Mouse (Mus musculus) hindbrain, embryonic 10.5 days (tissue): ENCODE data around the gene Npr3. TPM values are rescaled to one million over a fixed set of nuclear protein-coding genes. Genes with fewer than 3 reads are reported as not detected.

ENCODE experiments used
- DNase-seq: peaks from one replicate; pipeline ENCODE4 v3.0.0-alpha.2; 2017; ENCODE audit warnings: low spot score
- H3K27ac ChIP-seq: fragments of 300-500 bp; sonication (generic); 2 replicates; pipeline ENCODE4 v1.5.1; 2016; ENCODE audit warnings: mild to moderate bottlenecking, moderate library complexity
- H3K27me3 ChIP-seq: fragments of 300-500 bp; sonication (generic); 2 replicates; pipeline ENCODE4 v1.6.1; 2016; ENCODE audit warnings: mild to moderate bottlenecking; ENCODE audit not compliant: poor library complexity, insufficient read depth, severe bottlenecking
- H3K36me3 ChIP-seq: fragments of 300-500 bp; sonication (generic); 2 replicates; pipeline ENCODE4 v1.6.1; 2016; ENCODE audit warnings: mild to moderate bottlenecking, moderate library complexity
- H3K4me1 ChIP-seq: fragments of 300-500 bp; sonication (generic); replicated peaks from 2 replicates; pipeline ENCODE4 v1.6.1; 2016; ENCODE audit warnings: mild to moderate bottlenecking
- H3K4me3 ChIP-seq: fragments of 300-500 bp; sonication (generic); 2 replicates; pipeline ENCODE4 v1.5.1; 2016; ENCODE audit warnings: mild to moderate bottlenecking, moderate library complexity
- H3K9me3 ChIP-seq: fragments of 300-500 bp; sonication (generic); 2 replicates; pipeline ENCODE4 v1.6.1; 2016; ENCODE audit warnings: mild to moderate bottlenecking, moderate library complexity
- WGBS: fragments of 180-500 bp; shearing (Covaris S2); methylation state at CpG from one replicate; pipeline ENCODE4 v1.1.7; 2016; 5-methylcytosine and 5-hydroxymethylcytosine counted together
- polyA plus RNA-seq: library from polyadenylated mRNA; unstranded; fragments of >200 nt; fragmentation: Nextera tagmentation; extraction: Ambion mirVana; gene quantifications from 2 replicates; pipeline ENCODE4 v1.2.1, GENCODE M21; 2016

The Npr3 gene
- polyA plus RNA-seq, 1 experiment from 2014 or later = 3.1 TPM

DNA sequence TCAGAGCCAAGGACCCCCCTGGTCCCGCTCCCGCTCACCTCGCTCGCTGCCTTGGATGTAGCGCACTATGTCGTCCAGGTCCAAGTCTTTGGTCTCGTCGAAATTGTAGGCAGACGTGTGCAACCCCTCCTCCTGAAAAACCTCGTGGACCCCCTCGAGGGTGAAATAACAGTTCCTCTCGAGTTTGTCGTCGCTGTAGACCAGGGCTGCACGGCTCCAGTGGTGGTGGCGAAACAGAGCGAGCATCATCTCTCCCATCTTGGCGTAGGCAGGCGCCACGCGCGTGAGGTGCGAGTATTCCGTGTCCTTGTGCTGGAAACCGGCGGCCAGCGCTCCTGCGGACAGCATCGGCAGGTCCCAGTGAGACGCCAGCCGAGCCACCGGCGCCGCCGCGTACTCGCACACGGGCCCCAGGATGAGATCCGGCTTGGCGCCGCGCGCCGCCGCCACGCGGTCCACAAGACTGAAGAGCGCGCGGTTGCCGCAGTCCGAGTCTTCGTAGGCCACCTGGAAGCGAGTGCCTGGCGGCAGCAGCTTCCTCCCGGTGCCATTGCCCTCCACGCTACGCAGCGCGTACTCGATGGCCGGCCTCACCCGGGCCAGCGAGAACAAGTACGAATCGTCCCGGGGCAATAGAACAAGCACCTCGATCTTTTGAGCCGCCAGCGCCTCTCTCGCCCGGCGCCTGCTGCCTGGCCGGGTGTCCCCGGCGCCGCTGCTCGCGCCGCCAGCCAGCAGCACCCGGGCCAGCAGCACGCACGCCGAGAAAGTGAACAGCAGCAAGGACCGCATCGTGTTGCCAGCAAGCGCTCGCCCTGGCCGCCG is 2.0 kb downstream of the Npr3 start:
- peak; percentile 64 for DNase-seq
- Histone ChIP-seq H3K36me3 (no peaks in the 10 kb centered on the region), H3K4me3 (peak overlapping the region; percentile 61), H3K27me3 (peaks cover 69% of the 10 kb centered on the region), H3K9me3 (no peaks in the 10 kb centered on the region), H3K4me1 (peaks cover 51% of the 10 kb centered on the region), H3K27ac (peak overlapping the region; percentile 80)
- WGBS = under 1% methylated on average over 90 of the region's 90 CpGs

DNA sequence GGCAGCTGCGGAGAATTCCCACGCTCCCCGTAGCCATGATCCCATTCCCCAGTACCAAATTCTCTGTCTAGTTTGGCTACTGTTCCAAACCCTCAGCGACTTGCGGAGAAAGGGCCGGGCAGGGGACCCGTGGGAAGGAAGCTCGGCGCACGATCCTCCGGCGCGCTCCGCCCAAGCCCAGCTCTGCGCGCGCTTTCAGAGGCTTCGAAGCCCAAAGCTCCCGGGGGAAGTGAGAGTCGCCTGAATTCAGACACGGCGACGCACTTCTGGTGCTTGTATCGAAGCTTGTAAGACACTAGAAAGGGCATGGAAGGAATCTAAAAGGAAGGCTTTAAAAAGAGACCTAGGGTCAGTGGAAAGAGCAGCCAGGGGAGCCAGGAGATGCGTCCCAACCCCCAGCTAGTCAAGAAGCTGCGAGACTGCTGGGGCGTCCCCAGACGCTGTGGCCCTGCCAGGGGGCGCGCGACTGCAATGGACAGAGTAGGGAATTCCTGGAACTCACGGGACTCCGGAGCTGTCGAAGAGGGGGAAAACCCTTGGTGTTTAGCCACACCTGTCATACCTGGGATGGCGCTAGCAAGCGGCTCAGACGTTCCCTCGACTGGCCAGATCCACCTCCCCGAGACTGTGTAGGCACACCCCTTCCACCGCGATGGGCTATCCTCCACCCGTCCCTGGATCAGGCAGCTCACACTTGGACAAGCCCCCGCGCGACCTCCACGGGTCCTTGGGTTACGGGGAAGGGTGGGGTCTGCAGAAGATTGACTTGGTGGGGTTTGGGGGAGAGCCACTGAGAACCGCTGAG is 2.8 kb downstream of the Npr3 start:
- no peaks in the 10 kb centered on the region for H3K36me3 ChIP-seq
- under 1% methylated on average over 48 of the region's 48 CpGs for WGBS
- H3K4me3 ChIP-seq = peak overlapping the region; percentile 61
- H3K27ac ChIP-seq = peak overlapping the region; percentile 80
- peaks cover 69% of the 10 kb centered on the region for H3K27me3 ChIP-seq
- H3K9me3 ChIP-seq = no peaks in the 10 kb centered on the region
- H3K4me1 ChIP-seq = peaks cover 51% of the 10 kb centered on the region
- DNase-seq = peak; percentile 67

DNA sequence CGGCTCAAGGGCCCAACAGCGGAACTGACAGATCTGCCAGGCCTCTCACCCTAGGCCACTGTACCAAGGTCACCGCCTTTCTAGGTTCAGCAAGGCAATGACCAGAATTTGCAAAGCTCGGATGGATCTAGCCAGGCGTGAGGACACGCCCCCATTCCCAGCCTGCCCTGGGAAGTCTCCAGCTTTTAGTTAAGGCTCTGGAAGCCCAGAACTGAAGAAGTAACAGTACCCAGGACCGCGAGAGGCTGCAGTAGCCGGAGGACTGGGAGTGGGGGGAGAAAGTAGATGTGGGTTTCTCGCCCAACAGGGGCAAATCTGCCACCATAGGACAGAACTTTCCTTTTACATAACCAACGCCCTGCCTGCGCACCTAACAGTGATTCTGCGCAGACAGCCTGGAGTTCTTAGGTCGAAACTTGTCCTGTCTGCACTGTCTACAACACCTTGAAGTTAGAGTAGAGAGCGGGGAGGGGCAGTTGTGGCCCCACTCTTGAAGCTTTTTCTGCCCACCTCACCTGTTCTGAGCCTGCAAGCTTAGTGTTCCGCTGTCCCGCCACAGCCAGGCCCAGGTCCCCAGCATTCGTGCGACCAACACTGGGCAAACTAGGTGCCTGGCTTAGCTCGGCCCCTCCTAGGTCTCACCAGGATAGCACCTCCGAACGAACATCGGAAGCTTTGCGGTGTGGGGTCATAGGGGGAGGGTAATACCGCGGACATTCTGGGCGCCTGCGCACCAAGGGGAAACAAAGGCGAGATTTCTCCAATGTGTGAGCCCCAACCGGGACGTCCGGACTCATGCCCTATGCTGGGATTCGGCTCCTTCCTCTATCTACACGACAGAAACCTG is 3.7 kb downstream of the Npr3 start:
- Histone ChIP-seq H3K4me3 (peak overlapping the region; percentile 61), H3K9me3 (no peaks in the 10 kb centered on the region), H3K27me3 (peaks cover 67% of the 10 kb centered on the region), H3K36me3 (no peaks in the 10 kb centered on the region), H3K27ac (peak overlapping the region; percentile 80), H3K4me1 (peaks cover 51% of the 10 kb centered on the region)
- 1% methylated on average over 34 of the region's 34 CpGs for WGBS
- peak; percentile 58 for DNase-seq

DNA sequence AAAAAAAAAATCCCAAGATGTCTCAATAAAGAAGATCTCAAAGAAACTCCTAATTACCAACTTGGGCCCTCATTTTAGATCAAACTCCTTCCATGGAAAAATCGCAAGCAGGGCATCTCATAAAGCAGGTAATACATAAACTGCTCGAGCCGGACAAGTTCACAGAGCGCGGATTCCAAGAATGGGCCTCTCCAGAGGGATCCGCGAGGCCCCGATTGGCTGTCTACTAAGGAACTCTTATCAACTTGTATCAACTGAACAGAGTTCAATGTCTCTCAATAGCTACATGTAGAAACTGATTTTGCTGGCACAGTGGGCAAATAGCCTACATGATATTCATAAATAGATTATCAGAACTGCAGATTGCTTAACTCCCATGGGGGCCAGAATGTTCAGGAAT is 9.5 kb downstream of the Npr3 start:
- Histone ChIP-seq H3K9me3 (no peaks in the 10 kb centered on the region), H3K4me3 (no peak overlapping the region), H3K27me3 (peaks cover 10% of the 10 kb centered on the region), H3K27ac (no peak overlapping the region), H3K4me1 (no peaks in the 10 kb centered on the region), H3K36me3 (no peaks in the 10 kb centered on the region)
- WGBS = 93% methylated on average over 8 of the region's 8 CpGs
- DNase-seq = no peak

DNA sequence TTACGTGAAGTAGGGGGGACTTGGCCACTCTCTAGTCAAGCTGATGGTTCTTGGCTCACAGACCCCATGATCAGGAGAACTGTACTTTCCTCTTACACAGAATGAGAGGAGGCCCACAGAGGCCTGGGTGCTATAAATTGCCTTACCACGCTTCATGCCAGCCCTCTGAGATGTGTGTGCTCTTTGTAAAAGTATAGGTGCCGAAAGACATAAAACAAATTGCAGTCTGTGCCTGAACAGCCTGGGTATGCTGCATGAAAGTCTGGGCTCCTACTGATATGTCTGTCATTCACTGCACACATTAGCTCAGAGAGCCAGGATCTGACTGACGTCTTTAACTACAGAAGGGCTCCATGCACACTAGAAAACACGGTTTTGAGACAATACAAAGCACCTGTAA is 9.9 kb downstream of the Npr3 start:
- H3K4me3 ChIP-seq = no peak overlapping the region
- no peak for DNase-seq
- H3K27me3 ChIP-seq = peaks cover 5% of the 10 kb centered on the region
- H3K36me3 ChIP-seq = no peaks in the 10 kb centered on the region
- WGBS = 86% methylated on average over 5 of the region's 5 CpGs
- no peaks in the 10 kb centered on the region for H3K9me3 ChIP-seq
- H3K27ac ChIP-seq = no peak overlapping the region
- H3K4me1 ChIP-seq = no peaks in the 10 kb centered on the region

DNA sequence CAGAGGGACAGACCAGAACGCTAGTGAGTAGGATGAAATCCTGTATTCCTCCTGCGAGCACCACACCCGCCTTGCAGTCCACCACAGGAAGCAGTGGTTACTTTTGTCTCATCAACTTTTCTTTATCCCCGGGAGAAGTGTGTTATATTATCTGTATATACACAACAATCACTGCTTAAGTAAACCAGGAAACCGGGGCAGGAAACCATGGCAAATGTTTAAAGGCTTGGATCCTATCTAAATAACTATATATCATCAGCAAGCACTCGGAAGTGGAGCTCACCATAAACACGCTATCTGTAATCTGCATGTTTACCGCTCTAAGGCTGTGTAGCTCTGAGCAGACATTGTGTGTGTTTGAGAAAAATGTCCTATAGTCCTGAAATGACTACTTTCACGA is 13.1 kb downstream of the Npr3 start:
- H3K4me3 ChIP-seq = no peak overlapping the region
- no peaks in the 10 kb centered on the region for H3K36me3 ChIP-seq
- DNase-seq = no peak
- H3K27ac ChIP-seq = no peak overlapping the region
- WGBS = 85% methylated on average over 9 of the region's 9 CpGs
- H3K9me3 ChIP-seq = no peaks in the 10 kb centered on the region
- H3K4me1 ChIP-seq = no peaks in the 10 kb centered on the region
- no peaks in the 10 kb centered on the region for H3K27me3 ChIP-seq

DNA sequence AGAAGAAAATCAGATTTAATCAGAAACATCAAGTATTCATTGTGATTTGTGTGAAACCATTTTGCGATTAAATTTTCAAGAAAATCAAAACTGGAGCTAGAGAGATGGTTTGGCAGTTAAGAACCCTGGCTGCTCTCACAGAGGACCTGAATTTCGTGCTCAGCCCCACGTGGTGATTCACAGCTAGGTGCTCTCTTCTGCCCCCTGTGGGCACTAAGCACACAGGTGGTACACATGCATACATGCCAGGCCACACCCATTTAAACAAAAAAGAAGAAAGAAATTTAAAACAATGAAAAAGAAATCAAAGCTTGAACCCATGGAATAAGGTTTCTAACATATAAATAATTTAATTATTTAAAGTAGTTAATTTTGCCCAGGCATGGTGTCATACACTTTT is 15.7 kb downstream of the Npr3 start:
- Histone ChIP-seq H3K9me3 (no peaks in the 10 kb centered on the region), H3K27me3 (no peaks in the 10 kb centered on the region), H3K4me3 (no peak overlapping the region), H3K36me3 (no peaks in the 10 kb centered on the region), H3K4me1 (no peaks in the 10 kb centered on the region), H3K27ac (no peak overlapping the region)
- no peak for DNase-seq
- WGBS = 62% methylated on average over 3 of the region's 3 CpGs

DNA sequence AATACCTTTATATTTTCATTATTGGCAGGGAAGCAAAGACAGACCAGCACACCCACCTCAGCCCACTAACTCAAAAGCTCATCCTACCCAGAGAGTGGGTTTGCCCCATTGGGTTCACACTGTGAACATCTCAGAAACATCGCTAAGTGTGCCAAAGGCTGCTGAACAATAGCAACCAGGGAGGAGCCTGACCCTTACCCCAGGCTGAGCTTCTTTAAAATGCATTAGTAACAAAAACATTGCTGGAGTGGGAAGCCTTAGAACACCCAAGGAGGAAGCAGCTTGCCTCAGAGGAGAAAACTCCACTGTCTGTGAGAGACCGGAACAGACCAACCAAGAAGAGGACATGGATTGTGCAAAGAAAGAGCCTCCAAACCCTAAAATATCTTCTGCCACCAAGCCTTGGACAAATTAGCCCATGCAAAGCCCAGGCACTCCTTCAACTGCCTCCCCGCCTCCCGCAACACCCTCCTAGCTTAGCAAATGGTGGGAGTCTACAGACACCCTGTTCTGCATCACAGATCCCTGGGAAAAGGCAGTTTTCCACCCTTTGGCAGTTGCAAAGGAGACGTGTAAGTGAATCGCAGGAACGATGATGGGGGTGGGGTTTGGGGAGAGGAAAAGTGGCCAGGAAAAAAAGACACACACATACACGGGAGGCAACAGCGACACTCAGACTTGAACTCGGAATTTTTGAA is 24.4 kb downstream of the Npr3 start:
- Histone ChIP-seq H3K27ac (no peak overlapping the region), H3K36me3 (no peaks in the 10 kb centered on the region), H3K27me3 (no peaks in the 10 kb centered on the region), H3K4me3 (no peak overlapping the region), H3K9me3 (peaks cover 5% of the 10 kb centered on the region; the same call in 1 of the 2 replicates), H3K4me1 (peaks cover 17% of the 10 kb centered on the region)
- 43% methylated on average over 10 of the region's 10 CpGs for WGBS
- DNase-seq = no peak

DNA sequence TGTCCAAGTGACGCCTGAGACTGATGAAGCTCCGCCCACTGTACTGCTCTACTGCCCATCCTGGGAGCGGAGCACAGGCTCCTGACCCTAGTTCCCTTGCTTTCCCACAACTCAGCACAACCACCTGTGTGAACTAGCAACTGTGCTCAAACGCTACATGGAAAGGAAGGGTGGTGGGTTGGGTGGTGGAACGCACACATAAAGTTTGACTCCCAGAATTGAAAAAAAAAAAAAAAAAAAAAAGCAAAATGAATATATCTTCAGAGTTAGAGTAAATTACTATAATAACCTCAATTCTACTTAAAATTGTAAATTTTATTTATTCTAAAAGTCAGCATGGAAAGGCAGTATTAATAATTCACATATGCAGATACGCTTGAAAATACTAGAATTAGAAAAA is 25.3 kb downstream of the Npr3 start:
- no peak overlapping the region for H3K4me3 ChIP-seq
- no peak for DNase-seq
- peaks cover 17% of the 10 kb centered on the region for H3K4me1 ChIP-seq
- H3K9me3 ChIP-seq = peaks cover 5% of the 10 kb centered on the region; the same call in 1 of the 2 replicates
- no peaks in the 10 kb centered on the region for H3K36me3 ChIP-seq
- H3K27me3 ChIP-seq = no peaks in the 10 kb centered on the region
- no peak overlapping the region for H3K27ac ChIP-seq
- 86% methylated on average over 6 of the region's 6 CpGs for WGBS

DNA sequence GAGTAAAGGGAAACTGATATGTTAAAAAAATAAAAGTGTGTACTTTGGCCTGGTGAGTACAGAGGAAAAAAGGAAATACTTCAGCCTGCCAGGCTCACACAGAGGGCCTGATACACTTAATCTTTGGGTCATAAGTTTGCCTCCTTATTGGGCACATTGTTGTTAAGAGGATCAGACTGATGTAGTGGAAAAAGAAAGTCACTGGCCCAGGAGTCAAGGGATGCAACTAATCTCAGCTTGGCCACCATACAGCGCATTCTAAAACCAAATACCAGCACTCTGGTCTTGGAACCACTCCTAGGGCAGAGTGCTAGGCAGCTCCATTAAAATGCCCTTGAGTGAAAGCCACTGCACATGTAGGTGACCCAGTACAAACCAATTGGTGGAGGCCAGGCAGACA is 28.8 kb downstream of the Npr3 start:
- DNase-seq = no peak
- H3K27me3 ChIP-seq = no peaks in the 10 kb centered on the region
- 97% methylated on average over 1 of the region's 1 CpGs for WGBS
- H3K4me3 ChIP-seq = no peak overlapping the region
- no peak overlapping the region for H3K27ac ChIP-seq
- no peaks in the 10 kb centered on the region for H3K36me3 ChIP-seq
- peaks cover 10% of the 10 kb centered on the region; the same call in 1 of the 2 replicates for H3K9me3 ChIP-seq
- peaks cover 12% of the 10 kb centered on the region for H3K4me1 ChIP-seq

DNA sequence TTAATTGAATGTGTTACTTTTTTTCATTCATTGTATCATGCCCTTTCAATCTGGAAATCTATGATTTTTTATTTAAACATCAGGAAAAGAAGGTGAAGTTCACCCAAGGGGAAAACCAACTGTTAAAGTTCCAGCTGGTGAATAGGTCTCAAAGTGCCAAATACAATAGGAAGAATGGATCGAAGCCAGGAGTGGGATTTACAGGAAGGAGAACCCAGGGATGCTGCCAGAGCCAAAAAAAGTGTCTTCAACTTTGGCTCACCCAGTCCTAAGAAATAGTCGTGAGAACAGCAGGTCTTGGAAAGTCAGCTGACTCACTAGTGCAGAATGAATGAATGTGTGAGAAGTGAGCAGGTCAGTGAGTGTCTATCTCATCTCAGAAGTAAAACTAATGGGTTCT is 29.8 kb downstream of the Npr3 start:
- H3K9me3 ChIP-seq = peaks cover 10% of the 10 kb centered on the region; the same call in 1 of the 2 replicates
- H3K36me3 ChIP-seq = no peaks in the 10 kb centered on the region
- H3K27ac ChIP-seq = no peak overlapping the region
- WGBS = 74% methylated on average over 2 of the region's 2 CpGs
- H3K27me3 ChIP-seq = no peaks in the 10 kb centered on the region
- H3K4me1 ChIP-seq = peaks cover 2% of the 10 kb centered on the region; the same call in 1 of the 2 replicates
- no peak overlapping the region for H3K4me3 ChIP-seq
- no peak for DNase-seq

DNA sequence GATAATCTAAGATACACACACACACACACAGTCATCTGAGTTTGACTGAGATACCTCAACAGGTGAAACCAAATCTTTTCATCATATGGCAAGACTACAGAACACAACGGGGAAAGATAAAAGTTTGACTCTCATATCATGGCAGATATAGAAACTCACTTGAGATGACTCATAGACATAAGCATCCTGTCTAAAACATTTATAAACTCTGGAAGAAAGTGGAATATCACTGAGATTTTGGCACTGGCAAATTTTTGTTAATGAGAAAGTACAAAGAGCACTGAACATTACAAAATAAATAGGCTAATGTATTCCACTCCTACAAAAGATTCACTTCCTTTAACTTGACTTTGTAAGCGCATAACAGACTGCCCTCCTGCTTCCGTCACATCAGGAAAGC is 40.2 kb downstream of the Npr3 start:
- WGBS = 91% methylated on average over 3 of the region's 3 CpGs
- Histone ChIP-seq H3K4me3 (no peak overlapping the region), H3K27me3 (no peaks in the 10 kb centered on the region), H3K36me3 (no peaks in the 10 kb centered on the region), H3K4me1 (no peaks in the 10 kb centered on the region), H3K9me3 (no peaks in the 10 kb centered on the region), H3K27ac (no peak overlapping the region)
- no peak for DNase-seq
